Mouse (Mus musculus) erythroblast, embryonic 14.5 days (primary cell): ENCODE data around the gene Wee2. TPM values are rescaled to one million over a fixed set of nuclear protein-coding genes. Genes with fewer than 3 reads are reported as not detected.

ENCODE experiments used
- H3K27me3 ChIP-seq: 2 replicates; pipeline ENCODE4 v1.6.1; 2012; ENCODE audit warnings: inconsistent platforms; ENCODE audit not compliant: control insufficient read depth
- H3K36me3 ChIP-seq: 2 replicates; pipeline ENCODE4 v1.6.1; 2012; ENCODE audit warnings: mild to moderate bottlenecking, inconsistent platforms; ENCODE audit not compliant: control insufficient read depth
- H3K4me1 ChIP-seq: 2 replicates; pipeline ENCODE4 v1.6.1; 2012; ENCODE audit warnings: inconsistent platforms; ENCODE audit not compliant: control insufficient read depth
- H3K4me3 ChIP-seq: replicated peaks from 2 replicates; pipeline ENCODE3; 2012; ENCODE audit warnings: moderate library complexity, mild to moderate bottlenecking, inconsistent platforms
- H3K9me3 ChIP-seq: 2 replicates; pipeline ENCODE4 v1.6.1; 2012; ENCODE audit warnings: low read length, inconsistent platforms, mixed read lengths; ENCODE audit not compliant: control insufficient read depth
- GATA1 ChIP-seq: IDR thresholded peaks from 2 replicates; pipeline ENCODE4 v1.6.1; 2012; ENCODE audit warnings: low read length, inconsistent platforms, mixed read lengths
- TAL1 ChIP-seq: IDR thresholded peaks from 3 replicates; pipeline ENCODE4 v1.6.1; 2012; ENCODE audit warnings: low read length, inconsistent platforms, mixed read lengths
- polyA plus RNA-seq: library from polyadenylated mRNA; stranded (reverse); fragments of >175 nt; gene quantifications from 2 replicates; pipeline ENCODE4 v1.2.3, GENCODE M21; 2012

Wee2 gene
- not detected in 2 replicates for polyA plus RNA-seq

- H3K27me3 ChIP-seq, result peaks cover 63% of the 10 kb centered on the region
- H3K9me3 ChIP-seq, result no peaks in the 10 kb centered on the region
- H3K4me3 ChIP-seq, result no peak within 1 kb of the TSS
- no peak for TF ChIP-seq TAL1
- no peak for TF ChIP-seq GATA1
- H3K4me1 ChIP-seq, result peaks cover 12% of the 10 kb centered on the region
- H3K36me3 ChIP-seq, result no peaks in the 10 kb centered on the region
These were observed at the start of gene Wee2 for GRCm38 (mm10) chr6:40438936-40439335. Gene Wee2 (plus strand): TSS chr6:40439088.

GRCm38 (mm10) chr6:40390975-40391374, 47.9 kb upstream of the Wee2 start:
- Histone ChIP-seq H3K4me3 (no peak overlapping the region), H3K36me3 (peaks cover 2% of the 10 kb centered on the region), H3K4me1 (peaks cover 11% of the 10 kb centered on the region), H3K27me3 (no peaks in the 10 kb centered on the region), H3K9me3 (no peaks in the 10 kb centered on the region)
- no peak for TF ChIP-seq TAL1
- no peak for TF ChIP-seq GATA1

GRCm38 (mm10) chr6:40393213-40393612, 45.7 kb upstream of the Wee2 start:
- H3K36me3 ChIP-seq, result peaks cover 8% of the 10 kb centered on the region
- no peak overlapping the region for H3K4me3 ChIP-seq
- TF ChIP-seq GATA1 (no peak), TAL1 (no peak)
- H3K27me3 ChIP-seq, result no peaks in the 10 kb centered on the region
- no peaks in the 10 kb centered on the region for H3K9me3 ChIP-seq
- H3K4me1 ChIP-seq, result peaks cover 10% of the 10 kb centered on the region

- Histone ChIP-seq H3K27me3 (no peaks in the 10 kb centered on the region), H3K36me3 (peaks cover 8% of the 10 kb centered on the region), H3K4me1 (no peaks in the 10 kb centered on the region), H3K4me3 (no peak overlapping the region), H3K9me3 (no peaks in the 10 kb centered on the region)
- TF ChIP-seq GATA1 (no peak), TAL1 (no peak)
These were observed 36.9 kb upstream of the Wee2 start for GRCm38 (mm10) chr6:40402031-40402430.

- H3K27me3 ChIP-seq, result no peaks in the 10 kb centered on the region
- no peaks in the 10 kb centered on the region for H3K4me1 ChIP-seq
- H3K4me3 ChIP-seq, result no peak overlapping the region
- TF ChIP-seq GATA1 (no peak), TAL1 (no peak)
- peaks cover 2% of the 10 kb centered on the region for H3K36me3 ChIP-seq
- H3K9me3 ChIP-seq, result no peaks in the 10 kb centered on the region
These were observed 35.1 kb upstream of the Wee2 start for GRCm38 (mm10) chr6:40403640-40404285.

- H3K36me3 ChIP-seq, result no peaks in the 10 kb centered on the region; the same call in 1 of the 2 replicates
- H3K4me1 ChIP-seq, result no peaks in the 10 kb centered on the region
- no peaks in the 10 kb centered on the region for H3K27me3 ChIP-seq
- no peak overlapping the region for H3K4me3 ChIP-seq
- no peaks in the 10 kb centered on the region for H3K9me3 ChIP-seq
- TF ChIP-seq TAL1 (no peak), GATA1 (no peak)
These were observed 27.8 kb upstream of the Wee2 start for GRCm38 (mm10) chr6:40411085-40411484.

- no peaks in the 10 kb centered on the region for H3K4me1 ChIP-seq
- TF ChIP-seq GATA1 (no peak), TAL1 (no peak)
- H3K9me3 ChIP-seq, result no peaks in the 10 kb centered on the region
- H3K27me3 ChIP-seq, result no peaks in the 10 kb centered on the region
- no peak overlapping the region for H3K4me3 ChIP-seq
- no peaks in the 10 kb centered on the region; the same call in 1 of the 2 replicates for H3K36me3 ChIP-seq
These were observed 25.8 kb upstream of the Wee2 start for GRCm38 (mm10) chr6:40413046-40413445.

- no peaks in the 10 kb centered on the region for H3K9me3 ChIP-seq
- H3K4me1 ChIP-seq, result no peaks in the 10 kb centered on the region
- TF ChIP-seq GATA1 (no peak), TAL1 (no peak)
- H3K4me3 ChIP-seq, result no peak overlapping the region
- no peaks in the 10 kb centered on the region for H3K27me3 ChIP-seq
- H3K36me3 ChIP-seq, result no peaks in the 10 kb centered on the region
These were observed 25.3 kb upstream of the Wee2 start for GRCm38 (mm10) chr6:40413565-40413964.

- H3K27me3 ChIP-seq, result no peaks in the 10 kb centered on the region
- TF ChIP-seq TAL1, result no peak
- no peaks in the 10 kb centered on the region for H3K4me1 ChIP-seq
- no peak overlapping the region for H3K4me3 ChIP-seq
- H3K9me3 ChIP-seq, result no peaks in the 10 kb centered on the region
- H3K36me3 ChIP-seq, result no peaks in the 10 kb centered on the region
These were observed 23.1 kb upstream of the Wee2 start for GRCm38 (mm10) chr6:40415799-40416198.

- Histone ChIP-seq H3K36me3 (no peaks in the 10 kb centered on the region), H3K4me3 (no peak overlapping the region), H3K4me1 (no peaks in the 10 kb centered on the region), H3K9me3 (no peaks in the 10 kb centered on the region), H3K27me3 (no peaks in the 10 kb centered on the region)
- no peak for TF ChIP-seq TAL1
- no peak for TF ChIP-seq GATA1
These were observed 20.5 kb upstream of the Wee2 start for GRCm38 (mm10) chr6:40418386-40418785.
